Mouse (Mus musculus) 416B (cell line): ENCODE data around the gene Syt1.

Experiments
- DNase-seq: peaks from one replicate; pipeline ENCODE4 v3.0.0; 2011; ENCODE audit warnings: low read depth

Syt1 gene

DNA sequence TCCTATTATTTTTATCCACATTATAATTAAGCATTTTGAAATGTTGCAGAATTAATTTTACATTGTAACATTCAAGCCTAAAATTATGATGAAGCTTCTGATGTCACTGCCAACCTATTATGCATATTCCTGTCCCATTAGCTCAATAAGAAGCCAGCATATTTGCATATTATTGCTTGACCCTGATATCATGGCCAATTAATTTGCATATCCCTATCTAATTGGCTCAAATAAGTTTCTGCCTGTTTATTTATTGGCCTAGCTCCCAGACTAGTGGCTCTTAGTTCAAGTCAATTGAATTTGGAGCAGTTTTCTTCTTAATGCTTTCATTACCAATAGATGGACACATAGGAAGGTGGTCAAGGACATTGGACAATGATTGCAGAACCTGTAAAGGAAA lies 433.2 kb downstream of the Syt1 start:
- no peak for DNase-seq

DNA sequence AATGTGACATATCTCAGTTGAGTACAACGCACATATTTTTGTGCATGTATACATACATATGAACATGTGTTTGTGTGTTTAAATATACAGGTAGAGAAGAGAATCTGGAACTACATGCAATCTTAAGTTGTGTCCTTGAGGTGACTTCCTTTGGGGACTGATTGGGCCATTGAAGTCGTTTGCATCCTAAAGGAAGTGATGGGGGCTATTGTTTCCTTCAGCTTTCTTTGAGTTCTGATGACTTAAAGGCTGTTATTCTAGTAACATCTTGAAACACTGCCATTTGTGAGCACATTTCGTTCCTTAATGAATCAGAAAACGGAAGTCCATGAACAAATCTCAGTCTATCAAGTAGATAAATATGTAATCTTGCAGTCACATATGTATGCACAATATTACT lies 438.0 kb downstream of the Syt1 start:
- no peak for DNase-seq

DNA sequence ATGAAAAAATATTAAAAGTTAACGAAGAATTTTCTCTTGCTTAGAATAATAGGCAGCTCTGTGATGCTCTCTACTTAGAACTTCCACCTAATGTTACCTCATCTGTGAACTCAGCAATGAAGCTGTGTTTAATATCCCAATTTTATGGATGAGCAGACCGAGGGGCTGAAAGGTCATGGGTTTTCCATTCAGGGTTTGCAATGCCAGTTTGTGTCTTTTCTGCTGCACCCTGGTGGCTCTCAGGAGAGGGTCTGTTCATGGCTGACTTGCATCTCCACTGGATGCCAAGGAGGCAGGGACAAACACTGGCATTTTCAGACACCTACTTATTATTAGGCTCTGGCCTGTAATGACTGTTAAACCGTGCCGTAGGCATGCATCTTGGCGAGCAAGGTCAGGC lies 439.7 kb downstream of the Syt1 start:
- DNase-seq, result no peak

DNA sequence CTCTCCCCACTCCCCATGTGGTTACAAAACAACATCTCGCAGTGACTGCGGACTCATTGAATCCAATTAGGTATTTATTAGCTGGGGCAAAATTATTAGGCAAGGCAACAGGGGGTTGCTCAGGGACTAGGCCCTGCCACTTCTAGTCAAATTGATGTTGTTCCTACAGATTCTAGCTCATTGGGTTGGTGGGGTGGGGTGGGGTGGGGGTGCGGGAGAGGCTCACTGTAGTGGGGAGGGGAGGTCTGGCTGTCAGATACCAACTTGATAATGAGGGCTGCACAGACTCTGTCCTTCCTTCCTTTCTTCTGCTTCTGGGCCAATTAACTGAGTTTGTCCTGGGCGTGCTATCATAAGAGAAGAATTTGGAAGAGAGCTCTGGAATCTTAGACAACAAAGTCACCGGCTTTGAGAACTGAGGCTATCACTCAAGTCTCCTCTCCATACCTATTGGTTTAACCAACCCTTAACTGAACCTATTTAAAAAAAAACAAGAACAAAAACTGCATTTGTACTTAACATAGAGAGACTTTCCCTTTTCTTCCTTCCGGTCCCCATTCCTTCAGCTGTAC lies 441.1 kb downstream of the Syt1 start:
- DNase-seq, result no peak

DNA sequence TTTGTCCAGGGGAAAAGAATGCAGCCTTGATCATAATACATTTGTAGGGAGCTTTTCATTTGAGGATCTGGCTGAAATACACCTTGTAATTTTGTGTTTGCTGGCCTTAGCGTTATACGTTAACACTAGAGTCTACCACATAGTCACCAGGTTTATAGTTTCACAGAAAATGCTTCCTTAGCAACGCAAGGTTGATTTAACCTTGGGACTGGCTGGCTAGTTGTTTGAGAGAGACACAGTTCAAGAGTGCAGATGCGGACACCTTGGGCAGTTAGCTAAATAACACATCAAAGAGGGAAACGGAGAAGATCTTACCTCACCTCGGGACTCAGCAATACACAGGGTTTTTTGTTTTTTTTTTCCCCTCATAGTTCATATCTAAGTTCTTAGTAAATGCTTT lies 441.9 kb downstream of the Syt1 start:
- DNase-seq, result no peak

DNA sequence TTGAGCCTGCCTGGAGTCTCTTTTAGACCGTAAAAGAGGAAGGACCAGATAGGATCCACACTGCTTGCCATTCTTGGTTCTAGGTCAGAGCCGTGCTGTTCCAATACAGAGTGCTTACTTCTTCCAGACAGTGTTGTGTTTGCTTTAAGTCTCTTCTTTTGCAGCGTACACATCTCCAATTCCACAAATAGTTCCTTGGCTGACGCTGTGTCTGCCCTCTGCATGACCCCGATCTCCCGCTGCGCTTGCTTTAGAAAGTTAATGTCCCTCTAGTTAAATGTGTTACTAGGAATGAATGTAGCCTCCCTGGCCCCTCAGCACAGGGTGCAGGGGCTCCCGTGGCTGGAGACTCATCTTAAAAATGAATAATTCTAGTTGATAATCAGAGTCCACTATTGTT lies 442.6 kb downstream of the Syt1 start:
- DNase-seq, result no peak

DNA sequence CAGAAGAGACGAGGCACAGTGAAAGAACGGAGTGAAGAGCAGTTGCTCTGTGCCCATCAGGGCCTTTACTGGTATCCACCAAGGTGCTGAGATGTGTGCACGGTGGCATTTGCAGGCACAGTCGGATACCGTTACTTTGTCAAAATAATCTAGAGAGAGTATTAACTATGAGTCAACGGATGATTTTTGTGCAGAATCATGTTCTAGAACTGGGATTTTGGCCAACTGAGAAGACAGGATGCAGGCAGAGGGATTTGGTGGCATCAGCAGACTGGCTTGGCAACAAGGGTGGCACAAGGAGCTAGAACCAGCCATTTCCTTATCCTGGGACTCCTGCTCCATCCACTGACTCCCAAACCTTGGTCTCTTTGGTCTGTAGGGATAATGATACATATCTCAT lies 443.3 kb downstream of the Syt1 start:
- DNase-seq, result no peak

DNA sequence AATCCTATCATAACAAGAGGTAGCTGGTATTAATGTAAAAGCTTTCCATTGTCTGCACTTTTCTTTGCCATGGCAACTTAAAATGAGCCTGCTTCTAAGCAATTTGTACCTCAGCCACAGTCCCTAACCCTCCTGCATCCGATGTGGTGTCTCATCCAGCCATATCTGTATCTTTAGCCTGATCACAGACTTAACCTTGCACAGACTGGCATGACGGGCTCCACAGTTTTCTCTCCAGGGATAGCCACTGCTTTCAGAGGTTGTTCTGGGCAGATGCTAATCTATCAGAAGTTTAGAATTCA lies 451.2 kb downstream of the Syt1 start:
- DNase-seq, result no peak

DNA sequence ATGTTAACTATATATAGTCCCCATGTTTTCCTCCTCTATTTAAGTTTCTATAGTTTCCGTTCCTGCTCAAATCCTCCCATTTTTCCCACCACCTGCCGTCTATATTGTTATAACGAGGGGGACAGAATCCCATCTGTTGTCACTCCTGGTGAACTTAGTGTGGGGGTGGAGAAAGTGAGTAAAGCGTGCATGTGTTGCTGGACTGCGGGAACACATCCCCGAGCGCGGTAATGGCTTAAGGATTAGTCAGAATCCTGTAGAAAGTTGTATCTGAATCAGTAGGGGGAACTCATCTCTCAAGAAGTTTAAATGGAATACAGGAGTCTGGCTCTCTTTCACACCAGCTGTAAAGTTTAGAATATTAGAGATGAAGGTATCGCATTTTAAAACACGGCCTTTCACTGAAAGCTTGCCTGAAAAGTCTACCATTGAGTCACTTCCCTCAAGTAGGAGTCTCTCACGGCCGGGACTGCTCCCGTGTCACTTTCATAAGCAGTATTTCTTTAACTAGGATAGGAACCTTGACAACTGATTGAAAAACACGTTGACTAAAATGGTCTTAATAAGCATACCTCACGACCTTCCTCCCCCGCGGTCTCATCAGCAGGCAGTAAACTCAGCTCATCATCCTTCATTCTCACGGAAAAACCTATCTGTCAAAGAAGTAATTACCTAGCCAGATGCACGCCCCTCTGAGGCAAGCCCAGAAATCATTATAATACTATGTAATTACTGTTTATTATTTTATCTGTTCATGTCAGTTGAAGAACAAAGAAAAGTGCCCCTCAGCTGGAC lies 451.8 kb downstream of the Syt1 start:
- DNase-seq, result no peak

DNA sequence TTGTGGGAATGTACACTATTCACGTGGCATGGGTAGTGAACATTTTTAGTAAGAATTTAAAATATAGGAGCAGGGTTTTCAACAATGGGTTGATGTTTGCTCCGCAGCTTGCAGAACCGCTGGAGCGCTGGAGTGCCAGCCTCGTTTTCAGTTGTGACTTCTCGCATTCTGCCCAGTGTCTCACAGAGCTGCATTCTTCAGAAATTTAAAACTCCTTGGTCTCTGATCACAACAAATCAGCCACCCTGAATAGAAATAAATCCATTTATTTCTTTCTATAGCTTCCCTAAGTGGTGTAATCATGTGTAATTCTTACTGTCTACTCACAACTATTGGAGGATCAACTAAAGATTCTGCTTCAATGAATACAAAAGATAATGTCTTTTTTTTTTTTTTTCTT lies 458.2 kb downstream of the Syt1 start:
- DNase-seq, result no peak

DNA sequence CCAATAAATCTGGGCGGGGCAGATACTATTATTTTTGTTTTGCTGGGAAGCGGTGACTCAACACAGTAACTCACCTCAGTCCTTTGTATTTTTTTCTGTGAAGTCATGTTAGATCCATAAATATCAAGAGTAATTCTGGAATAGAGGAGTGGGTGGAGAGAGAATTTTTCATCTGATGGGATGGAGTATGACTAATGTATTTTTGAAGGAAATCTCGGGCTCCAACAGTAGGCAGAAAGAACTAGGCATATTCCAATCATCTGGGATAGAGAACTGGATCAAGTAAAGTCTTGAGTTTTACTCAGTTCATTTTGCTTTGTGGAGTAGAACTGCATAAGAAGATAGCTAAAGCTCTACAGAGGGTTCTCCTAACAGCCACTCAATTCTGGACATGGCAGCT lies 465.1 kb downstream of the Syt1 start:
- no peak for DNase-seq

DNA sequence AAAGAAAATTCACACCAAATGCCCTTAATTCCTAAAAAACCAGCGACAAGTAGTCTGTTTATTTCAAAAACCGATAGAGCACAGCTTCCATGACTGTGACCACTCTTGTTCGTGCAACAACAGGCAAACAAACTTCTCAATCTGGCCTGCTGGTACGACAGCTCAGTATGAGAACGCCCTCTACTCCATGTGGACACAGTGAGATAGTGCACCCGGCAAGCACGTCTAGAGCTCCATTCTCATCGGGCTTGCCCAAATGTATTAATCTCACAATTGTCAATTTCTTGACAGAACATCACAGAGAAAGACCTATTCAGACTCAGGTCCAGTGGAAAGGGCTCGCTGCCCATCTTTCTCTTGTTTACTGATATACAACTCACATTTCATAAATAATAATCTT lies 469.2 kb downstream of the Syt1 start:
- DNase-seq, result no peak

DNA sequence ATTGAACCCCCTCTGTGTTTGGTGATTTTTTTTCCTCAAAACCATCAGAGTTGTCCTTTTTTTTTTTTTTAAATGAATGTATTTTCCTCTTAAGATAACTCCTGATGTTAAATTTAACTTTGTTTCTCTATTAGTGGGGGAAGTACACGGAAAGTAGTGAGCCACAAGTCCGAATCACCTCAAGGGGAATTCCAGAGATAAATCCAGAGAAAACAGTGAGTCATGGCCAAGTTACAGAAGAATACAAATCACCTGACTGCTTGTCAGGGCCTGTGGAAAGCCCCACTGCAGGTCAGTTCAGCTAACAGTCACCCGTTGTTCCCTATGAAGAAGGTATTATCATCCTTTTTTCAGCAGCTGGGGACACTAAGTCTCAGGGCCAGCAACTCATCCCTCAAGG lies 472.2 kb downstream of the Syt1 start:
- no peak for DNase-seq

DNA sequence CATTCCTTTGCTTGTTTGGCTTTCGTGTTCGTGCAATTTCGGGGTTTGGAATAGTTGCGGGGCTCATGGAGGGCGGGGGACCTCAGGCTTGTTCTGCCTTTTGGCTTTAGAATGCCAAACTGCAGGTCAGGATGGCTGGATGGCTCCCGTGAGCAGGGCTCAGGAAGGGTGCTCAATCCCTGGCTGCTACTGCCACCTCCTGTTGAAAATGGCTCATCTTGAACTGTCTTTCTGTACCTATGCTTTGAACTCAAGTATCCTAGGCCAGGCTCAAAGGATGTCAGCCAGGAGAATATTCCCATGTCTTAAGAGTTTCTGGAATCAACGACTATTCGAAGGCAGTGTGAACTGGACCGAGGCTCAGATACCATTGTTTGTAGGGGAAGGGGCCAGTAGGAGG lies 473.1 kb downstream of the Syt1 start:
- no peak for DNase-seq

DNA sequence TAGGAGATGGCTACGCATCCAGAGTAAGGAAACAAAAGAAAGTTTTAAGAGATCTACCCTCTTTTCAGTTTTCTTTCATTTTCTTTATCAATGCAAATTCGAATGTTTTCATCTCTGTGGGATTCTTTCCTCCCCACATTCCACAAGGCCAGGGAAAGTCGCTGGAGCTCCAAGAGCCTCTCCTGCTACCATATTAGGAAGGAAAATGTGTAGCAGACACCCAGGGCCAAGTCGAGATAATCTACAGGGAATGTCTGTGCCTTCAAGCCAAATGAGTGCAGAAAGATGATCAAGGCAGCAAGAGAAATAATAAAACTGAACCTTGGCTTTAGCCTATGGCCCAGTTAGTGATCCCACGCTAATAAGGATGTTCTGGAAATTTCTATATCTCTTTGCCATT lies 474.9 kb downstream of the Syt1 start:
- no peak for DNase-seq

DNA sequence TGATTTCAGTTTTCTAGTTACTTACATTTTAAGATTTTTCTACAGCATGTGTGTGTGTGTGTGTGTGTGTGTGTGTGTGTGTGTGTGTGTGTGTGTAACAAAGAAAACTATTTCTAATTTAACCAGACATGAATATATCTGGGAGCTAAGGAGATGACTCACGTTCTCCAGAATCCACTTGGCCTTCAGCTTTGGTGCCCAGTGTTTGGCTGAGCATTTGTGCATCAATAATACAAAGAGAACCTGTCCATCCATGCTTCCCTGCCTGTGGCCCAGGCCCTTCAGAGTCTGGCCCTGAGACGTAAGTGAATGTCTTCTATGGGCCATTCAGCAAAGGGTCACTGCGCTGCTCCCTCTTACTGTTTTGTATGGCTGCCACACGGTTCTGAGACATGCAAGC lies 476.7 kb downstream of the Syt1 start:
- no peak for DNase-seq

DNA sequence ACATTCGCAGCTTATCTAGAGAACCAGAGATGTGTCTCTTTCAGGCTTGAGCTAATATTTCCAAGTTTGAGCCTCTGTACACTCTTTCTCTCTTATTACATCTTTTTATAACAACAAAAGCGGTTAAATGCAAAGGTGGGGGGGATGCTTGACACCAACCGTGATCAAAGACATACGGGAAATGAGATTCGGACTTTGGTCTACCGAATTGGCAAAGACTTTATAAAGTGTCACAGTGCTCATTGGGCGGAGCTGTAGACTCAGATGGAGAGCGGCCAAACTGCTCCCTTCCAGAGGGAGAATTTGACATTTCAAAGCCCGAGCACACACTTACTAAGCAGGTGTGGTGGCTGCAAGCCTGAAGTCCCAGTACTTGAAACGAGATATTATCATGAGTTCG lies 477.9 kb downstream of the Syt1 start:
- no peak for DNase-seq

DNA sequence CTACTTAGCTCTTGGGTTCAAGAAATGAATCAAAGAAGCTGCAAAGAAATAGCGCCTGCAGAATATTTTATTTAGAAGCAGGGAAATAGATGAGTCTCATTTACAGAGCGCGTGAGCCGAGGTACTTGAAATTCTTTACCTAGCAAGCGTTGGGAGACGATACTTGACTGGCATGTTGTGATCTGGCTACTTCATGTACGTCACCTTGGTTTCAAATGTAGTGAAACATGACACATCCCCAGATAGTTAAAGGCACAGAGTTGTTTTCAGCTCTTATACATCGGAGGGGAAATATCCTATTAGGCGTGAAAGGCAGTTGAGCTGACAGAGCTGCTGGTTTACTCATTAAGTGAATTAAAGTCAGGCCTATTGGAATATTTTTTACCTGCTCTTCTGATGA lies 478.5 kb downstream of the Syt1 start:
- no peak for DNase-seq

DNA sequence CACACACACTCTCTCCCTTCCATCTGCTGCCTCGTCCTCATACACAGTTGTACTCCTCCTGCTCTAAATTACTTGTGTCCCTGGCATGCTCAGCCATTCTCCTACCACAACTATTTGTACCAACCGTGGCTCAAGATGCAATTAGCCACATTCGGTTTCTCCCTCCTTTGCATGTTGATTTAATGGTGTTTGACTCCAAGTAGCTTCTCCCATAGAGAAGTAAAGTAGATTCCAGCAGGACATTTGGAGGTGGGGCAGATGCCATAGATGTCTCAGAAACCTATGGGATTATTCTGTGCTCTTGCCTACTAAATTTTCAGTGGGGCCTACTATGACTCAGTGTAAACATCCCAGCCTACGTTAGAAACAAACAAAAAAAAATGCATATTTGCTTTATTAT lies 479.1 kb downstream of the Syt1 start:
- DNase-seq, result no peak

DNA sequence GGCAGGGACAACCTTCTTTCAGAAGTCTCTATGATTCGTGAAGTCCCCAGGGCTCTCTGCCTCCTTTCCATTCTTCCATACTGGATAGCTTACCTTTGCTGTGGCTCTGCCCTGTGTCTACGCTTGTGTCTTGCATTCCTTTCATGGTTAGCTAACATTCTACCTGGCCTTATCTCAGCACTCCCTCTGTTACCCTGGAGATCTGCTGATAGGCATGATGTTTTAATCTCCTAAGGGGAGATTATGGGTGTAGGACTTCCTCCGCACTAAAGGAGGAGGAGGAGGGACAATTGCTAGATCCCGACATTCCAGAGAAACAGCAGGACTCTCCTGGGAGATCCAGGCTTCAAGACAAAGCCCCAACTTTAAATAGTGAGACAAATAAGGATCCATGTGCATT lies 479.7 kb downstream of the Syt1 start:
- no peak for DNase-seq

DNA sequence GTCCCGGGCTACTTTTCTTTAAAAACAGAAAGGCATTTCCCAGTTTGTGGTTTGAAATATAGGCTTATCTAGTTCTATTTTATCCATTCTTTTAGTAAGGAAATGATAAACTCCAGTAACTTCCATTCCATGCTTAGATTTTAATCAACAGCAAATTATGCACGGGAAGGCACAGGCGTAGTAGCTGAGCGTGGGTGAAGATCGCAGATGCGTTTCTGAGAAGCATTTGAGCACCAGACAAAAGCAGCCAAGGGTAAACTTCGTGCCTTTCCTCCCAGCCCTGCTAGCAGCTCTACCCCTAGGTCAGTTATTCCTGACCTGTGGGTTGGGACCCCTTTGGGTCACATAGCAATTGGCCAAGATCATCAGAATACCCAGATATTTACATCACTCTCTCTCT lies 482.4 kb downstream of the Syt1 start:
- no peak for DNase-seq

DNA sequence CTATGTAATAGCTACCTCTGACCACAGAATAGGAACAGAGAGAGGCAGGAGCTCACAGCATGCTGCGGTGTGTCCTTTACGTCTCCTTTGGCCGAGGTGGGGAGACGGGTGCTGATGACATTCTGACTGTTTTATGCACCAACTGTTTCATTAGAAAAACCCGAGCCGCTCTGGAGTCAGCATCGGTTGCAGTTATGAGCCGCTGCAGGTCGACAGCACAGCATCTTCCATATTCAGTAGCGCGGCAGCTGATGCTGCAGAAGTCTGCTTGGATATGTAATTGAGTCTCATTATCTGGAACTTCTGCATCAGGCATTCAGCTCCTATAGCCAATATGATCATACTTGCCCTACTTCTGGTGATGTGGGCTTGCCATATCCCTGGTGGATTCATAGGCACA lies 485.3 kb downstream of the Syt1 start:
- no peak for DNase-seq

DNA sequence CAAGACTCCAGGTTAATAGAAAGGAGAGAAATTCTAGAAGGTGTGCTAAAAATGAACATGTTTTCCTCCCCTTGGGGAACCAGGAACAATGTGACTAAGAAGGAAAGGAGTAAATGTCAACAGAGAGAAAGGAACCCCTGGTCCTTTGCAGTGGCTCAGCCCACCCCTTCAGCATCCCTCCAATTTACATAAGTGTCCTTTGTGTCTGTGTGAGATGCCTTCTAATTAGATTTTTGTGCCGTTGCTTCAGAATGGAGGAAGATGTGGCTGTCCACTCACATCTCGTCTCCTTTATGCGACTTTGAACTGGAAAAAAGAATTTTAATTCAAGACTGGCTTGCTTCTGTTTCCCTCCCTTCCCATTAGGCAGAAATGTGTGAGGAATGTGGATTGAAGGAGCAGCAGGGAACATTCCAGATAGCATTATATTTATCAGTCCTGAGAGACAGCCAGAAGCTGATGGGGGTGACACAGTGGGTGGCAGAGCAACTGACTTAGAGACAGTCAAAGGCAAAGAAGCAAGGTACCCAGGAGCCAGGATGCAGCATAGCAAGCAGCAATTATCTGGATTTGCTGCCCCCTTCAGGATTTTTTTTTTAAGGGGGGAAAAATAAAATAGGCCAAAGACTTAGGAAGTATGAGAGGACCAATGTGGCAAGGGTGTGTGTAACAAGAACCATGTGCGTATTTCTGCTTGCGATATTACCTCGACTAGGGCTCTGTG lies 486.3 kb downstream of the Syt1 start:
- no peak for DNase-seq

DNA sequence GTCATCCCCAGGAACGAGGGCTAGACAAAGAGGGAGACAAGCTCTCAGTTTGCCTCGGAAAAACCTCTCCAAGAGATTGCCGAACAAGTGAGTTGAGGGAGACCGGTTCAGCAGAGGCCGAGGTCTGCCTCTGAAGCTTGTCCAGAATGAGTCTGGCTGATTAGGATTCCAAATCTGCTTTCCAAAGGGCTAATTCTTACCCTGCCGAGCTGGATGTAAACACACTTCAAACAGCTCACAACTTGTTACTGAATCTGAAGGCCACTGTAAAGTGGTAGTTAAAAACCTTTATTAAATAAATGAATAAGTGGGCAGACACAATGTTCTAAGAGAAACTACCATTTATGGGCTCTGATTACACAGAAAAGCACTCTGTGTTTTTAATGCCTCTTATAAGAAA lies 491.6 kb downstream of the Syt1 start:
- DNase-seq, result no peak
